Mouse (Mus musculus) layer of hippocampus, postnatal 10 days (tissue): Measurements from ENCODE around the gene Flg2. TPM values are rescaled to one million over a fixed set of nuclear protein-coding genes. Genes with fewer than 3 reads are reported as not detected.

ENCODE experiments used
- DNase-seq, 2 experiments: peaks; one replicate each; pipeline ENCODE4 v3.0.0; 2021; ENCODE audit warnings: low spot score in 2 of 2
- long read RNA-seq: library from polyadenylated mRNA; stranded (forward); transcript quantifications from one replicate; pipeline ENCODE4 v2.0.0, GENCODE M21; 2023
- total RNA-seq, 2 experiments: library from RNA; stranded (reverse); gene quantifications; 2 replicates each; pipeline ENCODE4 v1.2.3; 2021

Flg2 gene
- total RNA-seq = not detected
- long read RNA-seq = 0 reads

GRCm38 (mm10) chr3:93196978-93197377, at the start of gene Flg2:
Gene Flg2, plus strand, starts transcription at chr3:93197278.
- DNase-seq = no peak

GRCm38 (mm10) chr3:93162502-93162901, 34.6 kb upstream of the Flg2 start:
- DNase-seq = no peak

GRCm38 (mm10) chr3:93162996-93163592, 34.0 kb upstream of the Flg2 start:
- no peak for DNase-seq

GRCm38 (mm10) chr3:93180856-93181255, 16.2 kb upstream of the Flg2 start:
- DNase-seq = no peak

GRCm38 (mm10) chr3:93201955-93202354, 4.9 kb downstream of the Flg2 start:
- DNase-seq = no peak

- no peak for DNase-seq
Measured at GRCm38 (mm10) chr3:93202499-93202898, 5.4 kb downstream of the Flg2 start.

Other genes starting within 250 kb of the Flg2 start
- gene Lce3d, start 239.9 kb upstream of the Flg2 start, total RNA-seq = not detected
- not detected for gene Lce3e, start 230.2 kb upstream of the Flg2 start, total RNA-seq
- not detected for gene Lce3f, start 205.1 kb upstream of the Flg2 start, total RNA-seq
- not detected for gene Crct1, start 181.6 kb upstream of the Flg2 start, total RNA-seq
- not detected for gene Lce1m, start 178.2 kb upstream of the Flg2 start, total RNA-seq
- not detected for gene Gm4858, start 128.5 kb upstream of the Flg2 start, total RNA-seq
- gene Crnn, start 52.5 kb upstream of the Flg2 start, total RNA-seq = not detected
- not detected for gene Flg, start 76.2 kb downstream of the Flg2 start, total RNA-seq
- not detected for gene Hrnr, start 122.5 kb downstream of the Flg2 start, total RNA-seq
- not detected for gene Rptn, start 196.4 kb downstream of the Flg2 start, total RNA-seq
- 1 to 10 TPM; 1.4 to 1.6 TPM for gene Tchh, start 245.1 kb downstream of the Flg2 start, total RNA-seq